Mouse (Mus musculus) stomach, adult 2 months (tissue): ENCODE data around the gene Olfr926. TPM values are rescaled to one million over a fixed set of nuclear protein-coding genes. Genes with fewer than 3 reads are reported as not detected.

Experiments
- polyA plus RNA-seq: library from polyadenylated mRNA; depleted of rRNA; stranded (reverse); fragments of >200 nt; gene quantifications from 2 replicates; pipeline ENCODE4 v1.2.3, GENCODE M21; 2012; rRNA removed

The Olfr926 gene
- polyA plus RNA-seq, result not detected in 2 replicates

GRCm38 (mm10) chr9:38876826-38877225, at the start of gene Olfr926:
Gene Olfr926, plus strand, starts transcription at chr9:38877126.

DNA sequence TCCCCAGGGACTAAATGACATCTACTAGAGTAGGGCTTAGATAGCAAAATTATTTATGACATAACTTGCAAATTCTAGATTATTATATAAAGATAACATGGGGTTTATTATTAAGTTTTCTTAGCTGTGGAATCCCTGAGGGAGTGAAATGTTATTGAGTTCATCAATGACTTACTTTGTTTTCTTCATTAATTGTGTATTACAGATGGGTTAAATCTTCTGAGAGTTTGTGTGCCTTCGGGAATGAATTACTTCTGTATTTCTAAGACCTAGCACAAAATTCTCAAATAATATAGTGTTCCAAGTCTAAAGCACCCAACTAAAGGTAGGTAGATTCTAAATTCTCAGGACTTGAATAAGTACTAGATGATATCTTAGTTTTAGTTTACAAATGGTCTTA, 32.8 kb upstream of the Olfr926 start, which contains the start of gene Olfr924:
Gene Olfr924 (plus strand): TSS at position 301 of the 400 bp plus-strand sequence.

GRCm38 (mm10) chr9:38854760-38855159, 22.2 kb upstream of the Olfr926 start, which contains the start of gene Olfr26:
Gene Olfr26, plus strand, starts transcription at chr9:38855060.

Other genes starting within 250 kb of the Olfr926 start
- not detected in 2 replicates for gene Olfr916, start 217.3 kb upstream of the Olfr926 start, polyA plus RNA-seq
- not detected in 2 replicates for gene Olfr917, start 211.3 kb upstream of the Olfr926 start, polyA plus RNA-seq
- not detected in 2 replicates for gene Olfr918, start 202.5 kb upstream of the Olfr926 start, polyA plus RNA-seq
- not detected in 2 replicates for gene Olfr919, start 173.5 kb upstream of the Olfr926 start, polyA plus RNA-seq
- 1.7 and 3.0 TPM in 2 replicates for gene Vwa5a, start 158.9 kb upstream of the Olfr926 start, polyA plus RNA-seq
- gene Olfr920, start 124.8 kb upstream of the Olfr926 start, polyA plus RNA-seq, result not detected in 2 replicates
- not detected in 2 replicates for gene Olfr921, start 104.1 kb upstream of the Olfr926 start, polyA plus RNA-seq
- not detected in 2 replicates for gene Olfr922, start 62.5 kb upstream of the Olfr926 start, polyA plus RNA-seq
- gene Olfr923, start 50.6 kb upstream of the Olfr926 start, polyA plus RNA-seq, result not detected in 2 replicates
- not detected in 2 replicates for gene Olfr924, start 32.7 kb upstream of the Olfr926 start, polyA plus RNA-seq
- gene Olfr26, start 22.1 kb upstream of the Olfr926 start, polyA plus RNA-seq, result not detected in 2 replicates
- not detected in 2 replicates for gene Olfr930, start 52.7 kb downstream of the Olfr926 start, polyA plus RNA-seq
- gene Olfr933, start 95.2 kb downstream of the Olfr926 start, polyA plus RNA-seq, result not detected in 2 replicates
- not detected in 2 replicates for gene Olfr934, start 111.2 kb downstream of the Olfr926 start, polyA plus RNA-seq
- gene Olfr935, start 122.6 kb downstream of the Olfr926 start, polyA plus RNA-seq, result not detected in 2 replicates
- not detected in 2 replicates for gene Olfr146, start 146.3 kb downstream of the Olfr926 start, polyA plus RNA-seq
- not detected in 2 replicates for gene Olfr937, start 187.8 kb downstream of the Olfr926 start, polyA plus RNA-seq
- not detected in 2 replicates for gene Olfr938, start 201.8 kb downstream of the Olfr926 start, polyA plus RNA-seq